Mouse (Mus musculus): Measurements from ENCODE around the gene Mapk14.

GRCm38 (mm10) chr17:28776817-28777216 lies 85.7 kb downstream of the Mapk14 start:
- TF ChIP-seq ZNF384 (IDR thresholded peaks at IDR 0.05; ENCODE audit: low read depth, low read length) (no peak), MAX (IDR thresholded peaks at IDR 0.05; ENCODE audit: low read length) (no peak), POLR2A (IDR thresholded peaks at IDR 0.05; ENCODE audit: low read depth, low read length) (no peak), ZMIZ1 (IDR thresholded peaks at IDR 0.05; ENCODE audit: low read depth, low read length) (no peak)

All from CH12.LX (cell line).